Mouse (Mus musculus) lung, adult 2 months (tissue): ENCODE results near the gene Ttc25.
"Not testable (repeated sequence)": the region's sequence is repeated elsewhere in the genome, so short reads cannot be mapped to it uniquely, and the experiment has no call there.

Experiments used
- CTCF ChIP-seq: fragments of 200-500 bp; IDR thresholded peaks from 2 replicates; pipeline ENCODE4 v1.5.1; 2011; ENCODE audit warnings: mild to moderate bottlenecking, low read length, control low read depth; ENCODE audit not compliant: insufficient read depth
- POLR2A ChIP-seq: fragments of 200-500 bp; IDR thresholded peaks from 2 replicates; pipeline ENCODE4 v1.6.1; 2011; ENCODE audit warnings: low read depth, mild to moderate bottlenecking, control low read depth, low read length, borderline replicate concordance; ENCODE audit errors: extremely low read depth

DNA sequence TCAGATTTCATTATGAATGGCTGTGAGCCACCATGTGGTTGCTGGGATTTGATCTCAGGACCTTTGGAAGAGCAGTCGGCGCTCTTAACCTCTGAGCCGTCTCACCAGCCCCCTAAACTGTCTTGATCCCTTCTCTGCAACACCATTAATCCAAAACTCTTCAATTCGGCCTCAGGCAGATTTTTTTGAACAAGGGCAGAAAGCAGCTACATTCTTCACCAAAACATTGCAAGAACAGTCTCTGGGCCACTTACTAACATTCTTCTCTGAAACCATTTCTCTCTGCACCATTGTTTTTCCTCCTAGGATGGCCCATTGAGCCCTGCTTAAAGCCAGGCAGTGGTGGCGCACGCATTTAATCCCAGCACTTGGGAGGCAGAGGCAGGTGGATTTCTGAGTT, 10.6 kb upstream of the Ttc25 start:
- not testable (repeated sequence) for TF ChIP-seq POLR2A, CTCF
